In the genomic region with DNA sequence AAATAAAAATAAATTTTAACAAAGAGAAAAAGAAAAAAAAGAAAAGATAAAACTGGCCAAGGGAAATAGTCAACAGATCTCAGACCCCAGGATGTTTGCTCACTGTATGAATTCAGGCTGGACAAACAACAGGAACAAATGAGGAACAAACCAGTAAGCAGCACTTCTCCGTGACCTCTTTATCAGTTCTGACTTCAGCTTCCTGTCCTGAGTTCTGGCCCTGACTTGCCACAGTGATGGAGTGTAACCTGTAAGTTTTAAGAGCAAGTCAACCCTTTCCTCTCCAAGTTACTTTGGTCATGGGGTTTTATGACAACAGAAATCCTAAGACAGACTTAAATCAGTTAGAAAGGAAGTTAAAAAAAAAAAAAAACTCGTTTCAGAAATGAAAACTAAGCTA, we compare ENCODE assay signal across 22 mouse cellular contexts. TPM values are rescaled to one million over a fixed set of nuclear protein-coding genes. Genes with fewer than 3 reads are reported as not detected.
DNase-seq lines count a peak whose midpoint lies in the region; ATAC-seq and TF ChIP-seq lines count a peak whose summit lies in the region.
"Had no signal": no experiment of that assay in that cellular context is flagged by ENCODE, and none has a peak within 500 bp of the region (broad histone marks: within the 10 kb centered on the region; RNA-seq: fewer than 3 reads in every experiment).

No protein-coding gene starts in this region.

- H3K4me3 ChIP-seq in bone marrow macrophage, adult 2 months (ENCODE audit: insufficient read depth, low read length): no peak overlapping the region
- no peak overlapping the region for H3K4me3 ChIP-seq in midbrain, embryonic 14.5 days (replicated peaks; ENCODE audit: low read depth, low read length)
- H3K4me3 ChIP-seq: embryonic facial prominence, embryonic 10.5 days; forebrain, embryonic 13.5 days; gastrocnemius, adult 2 months; heart, embryonic 10.5 days; hindbrain, embryonic 15.5 days had no signal

- H3K9ac ChIP-seq in midbrain, embryonic 14.5 days (replicated peaks; ENCODE audit: low read length): no peak overlapping the region
- H3K9ac ChIP-seq: forebrain, embryonic 13.5 days; forebrain, postnatal 0 days; hindbrain, embryonic 15.5 days had no signal

- peaks cover 3% of the 10 kb centered on the region; the same call in 1 of the 2 replicates for H3K4me1 ChIP-seq in bone marrow macrophage, adult 2 months (ENCODE audit: control insufficient read depth, insufficient read depth, low read length)
- no peaks in the 10 kb centered on the region for H3K4me1 ChIP-seq in midbrain, embryonic 14.5 days (ENCODE audit: control insufficient read depth, insufficient read depth, low read length)
- H3K4me1 ChIP-seq: embryonic facial prominence, embryonic 10.5 days; forebrain, embryonic 13.5 days; heart, embryonic 10.5 days; hindbrain, embryonic 15.5 days had no signal

- H3K4me2 ChIP-seq in midbrain, embryonic 14.5 days (ENCODE audit: low read length): no peak overlapping the region
- H3K4me2 ChIP-seq: forebrain, embryonic 13.5 days; hindbrain, embryonic 15.5 days had no signal

- no peaks in the 10 kb centered on the region for H3K36me3 ChIP-seq in splenic B cell, adult 2 months (ENCODE audit: control insufficient read depth, insufficient read depth, low read length, poor library complexity, severe bottlenecking)
- no peaks in the 10 kb centered on the region for H3K36me3 ChIP-seq in midbrain, embryonic 14.5 days (ENCODE audit: control insufficient read depth, insufficient read depth, low read length)
- H3K36me3 ChIP-seq: embryonic facial prominence, embryonic 10.5 days; heart, embryonic 10.5 days; hindbrain, embryonic 15.5 days had no signal

- no peaks in the 10 kb centered on the region for H3K9me3 ChIP-seq in midbrain, embryonic 14.5 days (ENCODE audit: control insufficient read depth, low read length)
- H3K9me3 ChIP-seq: embryonic facial prominence, embryonic 10.5 days; forebrain, embryonic 13.5 days; heart, embryonic 10.5 days; hindbrain, embryonic 15.5 days had no signal

- DNase-seq in 416B (ENCODE audit: low read depth): peak; percentile 86
- DNase-seq in splenic B cell, adult 2 months (ENCODE audit: low read depth, low spot score): peak; percentile 13
- DNase-seq in ovary, postnatal 10 days (ENCODE audit: low spot score): no peak
- DNase-seq in heart, postnatal 36 days: no peak
- no peak for DNase-seq in midbrain, embryonic 14.5 days
- DNase-seq: adrenal gland, adult 8-10 months; adrenal gland, postnatal 36 days; cerebellum, adult 11 months; cerebellum, adult 8-10 months; cerebellum, postnatal 14 days; forebrain, postnatal 0 days; gastrocnemius, adult 2 months; gastrocnemius, postnatal 36 days; heart, adult 18-20 months; heart, postnatal 10 days had no signal

- no peak for TF ChIP-seq CTCF in bone marrow macrophage, adult 2 months (IDR thresholded peaks at IDR 0.05; ENCODE audit: low read depth, low read length)

- peak overlapping the region; percentile 36 for H3K27ac ChIP-seq in bone marrow macrophage, adult 2 months (ENCODE audit: insufficient read depth, low read depth, low read length)
- H3K27ac ChIP-seq in midbrain, embryonic 14.5 days (replicated peaks; ENCODE audit: low read depth, low read length): no peak overlapping the region
- H3K27ac ChIP-seq: embryonic facial prominence, embryonic 10.5 days; forebrain, embryonic 13.5 days; gastrocnemius, adult 2 months; heart, embryonic 10.5 days; hindbrain, embryonic 15.5 days had no signal

- no peaks in the 10 kb centered on the region for H3K27me3 ChIP-seq in splenic B cell, adult 2 months (ENCODE audit: control insufficient read depth, insufficient read depth, low read length, poor library complexity, severe bottlenecking)
- no peaks in the 10 kb centered on the region for H3K27me3 ChIP-seq in midbrain, embryonic 14.5 days (ENCODE audit: control insufficient read depth, insufficient read depth, low read length)
- H3K27me3 ChIP-seq: CH12.LX; forebrain, embryonic 13.5 days; hindbrain, embryonic 15.5 days had no signal

- 83% methylated on average over 2 of the region's 2 CpGs for WGBS in midbrain, embryonic 14.5 days

- intact Hi-C loops in heart, postnatal 36 days (cut with DNase I): no loop called here

- no peak for TF ChIP-seq POLR2A in bone marrow macrophage, adult 2 months (IDR thresholded peaks at IDR 0.05; ENCODE audit: borderline replicate concordance, low read depth, low read length)

- ATAC-seq in megakaryocyte, adult 5-6 weeks (ENCODE audit: poor library complexity, severe bottlenecking): peak; percentile 94
- ATAC-seq in midbrain, embryonic 14.5 days (ENCODE audit: low FRiP score, low TSS enrichment): no peak
- ATAC-seq: forebrain, embryonic 13.5 days; forebrain, postnatal 0 days had no signal

RNA-seq across cellular contexts. Expression of a gene that starts 12.6 kb away (rescaled TPM):
- 19.9 and 26.7 TPM in 2 replicates for polyA plus RNA-seq in bone marrow macrophage, adult 2 months (2012; ENCODE audit: insufficient read depth, insufficient read length, missing spikeins)
- total RNA-seq in megakaryocyte, adult 5-6 weeks (2015): 20.4 and 28.8 TPM in 2 replicates
- total RNA-seq in megakaryocyte, adult 5-6 weeks (2017): 31.2 and 32.9 TPM in 2 replicates
- total RNA-seq in heart, postnatal 36 days (2021): 10 to 100 TPM; 12.9 to 14.3 TPM
- polyA plus RNA-seq in midbrain, embryonic 14.5 days (2014; fragmentation: Nextera tagmentation; extraction: Ambion mirVana): 16.1 and 18.5 TPM in 2 replicates

Comparison
In these comparisons a context has a peak if more than half of its experiments do, and no peak if none do; other contexts are left out.
1. DNase-seq: peak in 416B (single experiment) and splenic B cell, adult 2 months (single experiment); none in ovary, postnatal 10 days (single experiment), heart, postnatal 36 days (0 of 2) and midbrain, embryonic 14.5 days (single experiment).